Mouse (Mus musculus) testis, adult 2 months (tissue): Measurements from ENCODE around the gene Sarnp. TPM values are rescaled to one million over a fixed set of nuclear protein-coding genes. Genes with fewer than 3 reads are reported as not detected.

ENCODE experiments used
- H3K27ac ChIP-seq: fragments of 200-500 bp; 2 replicates; pipeline ENCODE4 v1.5.1; 2012; ENCODE audit warnings: low read depth, low read length; ENCODE audit not compliant: control insufficient read depth, insufficient read depth
- H3K27me3 ChIP-seq: fragments of 200-500 bp; 2 replicates; pipeline ENCODE4 v1.6.1; 2012; ENCODE audit warnings: mild to moderate bottlenecking, low read length, moderate library complexity; ENCODE audit not compliant: control insufficient read depth, insufficient read depth
- H3K36me3 ChIP-seq: fragments of 200-500 bp; 2 replicates; pipeline ENCODE4 v1.6.1; 2012; ENCODE audit warnings: mild to moderate bottlenecking, low read length; ENCODE audit not compliant: control insufficient read depth, insufficient read depth
- H3K4me1 ChIP-seq: fragments of 200-500 bp; 2 replicates; pipeline ENCODE4 v1.6.1; 2012; ENCODE audit warnings: low read length; ENCODE audit not compliant: control insufficient read depth, insufficient read depth
- H3K4me3 ChIP-seq: fragments of 200-500 bp; 2 replicates; pipeline ENCODE4 v1.5.1; 2012; ENCODE audit warnings: low read depth, mild to moderate bottlenecking, low read length, moderate library complexity, mixed read lengths; ENCODE audit not compliant: control insufficient read depth
- CTCF ChIP-seq: fragments of 200-500 bp; IDR thresholded peaks from 2 replicates; pipeline ENCODE4 v1.5.1; 2012; ENCODE audit warnings: low read depth, mild to moderate bottlenecking, inconsistent platforms, low read length, moderate library complexity; ENCODE audit not compliant: control insufficient read depth, insufficient read depth, insufficient replicate concordance
- POLR2A ChIP-seq: fragments of 200-500 bp; IDR thresholded peaks from 2 replicates; pipeline ENCODE4 v1.6.1; 2012; ENCODE audit warnings: low read depth, mild to moderate bottlenecking, inconsistent platforms, low read length, moderate library complexity; ENCODE audit not compliant: control insufficient read depth
- polyA plus RNA-seq: library from polyadenylated mRNA; depleted of rRNA; stranded (reverse); fragments of >200 nt; gene quantifications from 2 replicates; pipeline ENCODE4 v1.2.3, GENCODE M21; 2012; rRNA removed

Sarnp gene
- 11.0 and 13.2 TPM in 2 replicates for polyA plus RNA-seq

- peaks cover 5% of the 10 kb centered on the region for H3K36me3 ChIP-seq
Observed at GRCm38 (mm10) chr10:128817033-128817432, at the start of gene Sarnp. TSS of gene Sarnp (plus strand) at chr10:128817333.

GRCm38 (mm10) chr10:128772895-128773294 is 44.2 kb upstream of the Sarnp start:
- no peak overlapping the region for H3K27ac ChIP-seq
- no peak overlapping the region for H3K4me3 ChIP-seq
- TF ChIP-seq CTCF (no peak), POLR2A (no peak)
- no peaks in the 10 kb centered on the region for H3K4me1 ChIP-seq
- no peaks in the 10 kb centered on the region for H3K27me3 ChIP-seq
- H3K36me3 ChIP-seq: no peaks in the 10 kb centered on the region

More at GRCm38 (mm10) chr10:128817033-128817432, at the start of gene Sarnp:
- no peak within 1 kb of the TSS for H3K4me3 ChIP-seq
- H3K27ac ChIP-seq: no peak within 1 kb of the TSS
- no peaks in the 10 kb centered on the region for H3K4me1 ChIP-seq
- H3K27me3 ChIP-seq: no peaks in the 10 kb centered on the region
- no peak for TF ChIP-seq CTCF
- no peak for TF ChIP-seq POLR2A

GRCm38 (mm10) chr10:128773685-128774084 is 43.4 kb upstream of the Sarnp start:
- TF ChIP-seq POLR2A (no peak), CTCF (no peak)
- H3K27me3 ChIP-seq: no peaks in the 10 kb centered on the region
- no peak overlapping the region for H3K27ac ChIP-seq

GRCm38 (mm10) chr10:128778441-128778840 is 38.7 kb upstream of the Sarnp start:
- no peak for TF ChIP-seq POLR2A
- TF ChIP-seq CTCF: no peak
- H3K27ac ChIP-seq: no peak overlapping the region
- no peaks in the 10 kb centered on the region; the same call in 1 of the 2 replicates for H3K4me1 ChIP-seq
- H3K36me3 ChIP-seq: no peaks in the 10 kb centered on the region
- no peaks in the 10 kb centered on the region for H3K27me3 ChIP-seq
- no peak overlapping the region for H3K4me3 ChIP-seq

More at GRCm38 (mm10) chr10:128773685-128774084, 43.4 kb upstream of the Sarnp start:
- no peaks in the 10 kb centered on the region for H3K4me1 ChIP-seq
- no peaks in the 10 kb centered on the region for H3K36me3 ChIP-seq
- no peak overlapping the region for H3K4me3 ChIP-seq

- no peaks in the 10 kb centered on the region; the same call in 1 of the 2 replicates for H3K4me1 ChIP-seq
- H3K36me3 ChIP-seq: no peaks in the 10 kb centered on the region
- H3K27ac ChIP-seq: peak overlapping the region; percentile 67
- H3K4me3 ChIP-seq: no peak overlapping the region
- no peak for TF ChIP-seq POLR2A
- no peak for TF ChIP-seq CTCF
- no peaks in the 10 kb centered on the region for H3K27me3 ChIP-seq
Observed at GRCm38 (mm10) chr10:128779011-128779795, 37.9 kb upstream of the Sarnp start.

GRCm38 (mm10) chr10:128780200-128780599 is 36.9 kb upstream of the Sarnp start:
- Histone ChIP-seq H3K4me1 (no peaks in the 10 kb centered on the region; the same call in 1 of the 2 replicates), H3K27ac (no peak overlapping the region), H3K4me3 (no peak overlapping the region), H3K27me3 (no peaks in the 10 kb centered on the region), H3K36me3 (no peaks in the 10 kb centered on the region)
- TF ChIP-seq POLR2A (no peak), CTCF (no peak)

GRCm38 (mm10) chr10:128790398-128791124 is 26.6 kb upstream of the Sarnp start, which contains the start of gene Mmp19:
TSS of gene Mmp19 (plus strand) at chr10:128790910.
- Histone ChIP-seq H3K27ac (no peak within 1 kb of the TSS), H3K4me1 (no peaks in the 10 kb centered on the region; the same call in 1 of the 2 replicates), H3K4me3 (no peak within 1 kb of the TSS), H3K27me3 (no peaks in the 10 kb centered on the region), H3K36me3 (no peaks in the 10 kb centered on the region)
- no peak for TF ChIP-seq CTCF
- no peak for TF ChIP-seq POLR2A
